Mouse (Mus musculus) neural tube, embryonic 11.5 days (tissue): Measurements from ENCODE around the gene Cacna1c. TPM values are rescaled to one million over a fixed set of nuclear protein-coding genes. Genes with fewer than 3 reads are reported as not detected.

Source experiments
- ATAC-seq: fragments of 200-750 bp; cut with Nextera tagmentation; 2 replicates; pipeline ENCODE4 v1.8.0; 2017; ENCODE audit warnings: moderate number of reproducible peaks, mild to moderate bottlenecking, moderate TSS enrichment, moderate library complexity; ENCODE audit not compliant: insufficient read depth, low FRiP score, low TSS enrichment
- DNase-seq: peaks from one replicate; pipeline ENCODE4 v3.0.0-alpha.2; 2015; ENCODE audit warnings: low spot score
- H3K27ac ChIP-seq: fragments of 300-500 bp; sonication (generic); 2 replicates; pipeline ENCODE4 v1.5.1; 2014; ENCODE audit warnings: low read depth, mild to moderate bottlenecking, low read length
- H3K27me3 ChIP-seq: fragments of 300-500 bp; sonication (generic); 2 replicates; pipeline ENCODE4 v1.6.1; 2014; ENCODE audit warnings: mild to moderate bottlenecking, low read length, mixed read lengths; ENCODE audit not compliant: control insufficient read depth, insufficient read depth
- H3K36me3 ChIP-seq: fragments of 300-500 bp; sonication (generic); 2 replicates; pipeline ENCODE4 v1.6.1; 2014; ENCODE audit warnings: mild to moderate bottlenecking, low read length, moderate library complexity, mixed read lengths; ENCODE audit not compliant: control insufficient read depth, insufficient read depth
- H3K4me1 ChIP-seq: fragments of 300-500 bp; sonication (generic); 2 replicates; pipeline ENCODE4 v1.6.1; 2014; ENCODE audit warnings: low read length, mixed read lengths; ENCODE audit not compliant: control insufficient read depth, insufficient read depth
- H3K4me2 ChIP-seq: fragments of 300-500 bp; sonication (generic); 2 replicates; pipeline ENCODE4 v1.6.1; 2014; ENCODE audit warnings: low read depth, mild to moderate bottlenecking, moderate library complexity
- H3K4me3 ChIP-seq: fragments of 300-500 bp; sonication (generic); 2 replicates; pipeline ENCODE4 v1.5.1; 2014; ENCODE audit warnings: low read depth, low read length
- H3K9ac ChIP-seq: fragments of 300-500 bp; sonication (generic); 2 replicates; pipeline ENCODE4 v1.6.1; 2014; ENCODE audit warnings: mild to moderate bottlenecking, low read length
- H3K9me3 ChIP-seq: fragments of 300-500 bp; sonication (generic); 2 replicates; pipeline ENCODE4 v1.6.1; 2016; ENCODE audit warnings: low read length; ENCODE audit not compliant: control insufficient read depth
- WGBS: fragments of 180-500 bp; shearing (Covaris S2); extraction: QIAGEN DNeasy Blood & Tissue Kit; methylation state at CpG from one replicate; pipeline ENCODE4 v1.1.7; 2014; 5-methylcytosine and 5-hydroxymethylcytosine counted together
- polyA plus RNA-seq: library from polyadenylated mRNA; unstranded; fragments of >200 nt; fragmentation: Nextera tagmentation; extraction: Ambion mirVana; gene quantifications from 2 replicates; pipeline ENCODE4 v1.2.1, GENCODE M21; 2014

Gene Cacna1c
- polyA plus RNA-seq, 1 experiment from 2014 or later, result 3.3 TPM

DNA sequence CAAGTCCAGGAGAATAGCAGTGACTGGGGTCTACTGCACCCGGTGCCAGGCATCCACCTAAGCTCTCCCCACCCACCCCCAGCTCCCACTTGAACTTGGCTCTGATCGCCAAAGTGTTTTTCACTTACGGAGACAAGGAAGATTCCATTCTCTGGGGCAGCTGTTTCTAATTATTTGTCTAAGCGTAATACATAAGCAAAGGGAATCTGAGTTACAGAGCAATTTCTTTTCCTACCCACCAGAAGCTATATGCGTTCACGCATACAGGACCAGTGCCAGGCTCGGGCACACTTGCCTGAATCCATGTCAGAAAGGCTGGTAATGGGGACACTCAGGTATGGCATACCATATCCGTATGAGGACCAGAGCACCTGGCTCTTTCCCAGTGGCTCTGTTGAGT is 248.9 kb downstream of the Cacna1c start:
- Histone ChIP-seq H3K4me3 (no peak overlapping the region), H3K27me3 (no peaks in the 10 kb centered on the region), H3K27ac (no peak overlapping the region), H3K9me3 (no peaks in the 10 kb centered on the region), H3K36me3 (no peaks in the 10 kb centered on the region), H3K4me1 (no peaks in the 10 kb centered on the region), H3K4me2 (no peak overlapping the region), H3K9ac (no peak overlapping the region)
- WGBS, result 87% methylated on average over 8 of the region's 8 CpGs
- no peak for ATAC-seq
- no peak for DNase-seq

- Histone ChIP-seq H3K36me3 (no peaks in the 10 kb centered on the region), H3K4me1 (no peaks in the 10 kb centered on the region), H3K4me3 (no peak overlapping the region), H3K27me3 (no peaks in the 10 kb centered on the region), H3K9ac (no peak overlapping the region), H3K4me2 (no peak overlapping the region), H3K27ac (no peak overlapping the region), H3K9me3 (no peaks in the 10 kb centered on the region)
- ATAC-seq (no peak), DNase-seq (no peak)
- 86% methylated on average over 6 of the region's 6 CpGs for WGBS
These were observed 249.6 kb downstream of the Cacna1c start for GRCm38 (mm10) chr6:118946660-118947059.

DNA sequence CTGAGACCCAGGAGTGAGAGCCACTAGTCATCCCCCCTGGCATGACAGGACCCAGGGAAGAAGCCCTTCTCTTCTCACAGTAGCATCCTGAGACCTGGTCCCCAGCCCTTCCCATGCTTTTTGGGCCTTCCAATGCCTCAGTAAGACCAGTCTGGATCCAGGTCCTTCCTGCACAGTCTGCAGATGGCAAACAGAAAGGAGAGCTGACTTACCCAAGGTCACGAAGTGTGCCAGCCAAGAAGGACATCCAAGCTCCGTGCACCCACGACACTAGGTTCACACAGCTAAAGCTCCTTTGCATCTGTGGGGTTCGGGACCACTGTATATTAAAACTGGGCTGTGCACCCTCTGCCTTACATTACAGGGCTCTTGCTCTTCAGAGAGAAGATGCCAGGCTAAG is 252.1 kb downstream of the Cacna1c start:
- no peak overlapping the region for H3K4me2 ChIP-seq
- no peak overlapping the region for H3K27ac ChIP-seq
- no peaks in the 10 kb centered on the region for H3K9me3 ChIP-seq
- no peak overlapping the region for H3K4me3 ChIP-seq
- no peak for DNase-seq
- H3K4me1 ChIP-seq, result no peaks in the 10 kb centered on the region
- 96% methylated on average over 4 of the region's 4 CpGs for WGBS
- H3K36me3 ChIP-seq, result no peaks in the 10 kb centered on the region
- no peak for ATAC-seq
- no peaks in the 10 kb centered on the region for H3K27me3 ChIP-seq
- no peak overlapping the region for H3K9ac ChIP-seq

GRCm38 (mm10) chr6:118941816-118942215 is 254.4 kb downstream of the Cacna1c start:
- Histone ChIP-seq H3K4me1 (no peaks in the 10 kb centered on the region), H3K9ac (no peak overlapping the region), H3K27ac (no peak overlapping the region), H3K36me3 (no peaks in the 10 kb centered on the region), H3K9me3 (no peaks in the 10 kb centered on the region), H3K4me3 (no peak overlapping the region), H3K4me2 (no peak overlapping the region), H3K27me3 (no peaks in the 10 kb centered on the region)
- ATAC-seq (no peak), DNase-seq (no peak)
- WGBS, result 87% methylated on average over 4 of the region's 4 CpGs

- no peaks in the 10 kb centered on the region for H3K27me3 ChIP-seq
- H3K4me2 ChIP-seq, result no peak overlapping the region
- no peak for DNase-seq
- WGBS, result 86% methylated on average over 3 of the region's 3 CpGs
- no peak for ATAC-seq
- H3K4me3 ChIP-seq, result no peak overlapping the region
- H3K27ac ChIP-seq, result no peak overlapping the region
- no peak overlapping the region for H3K9ac ChIP-seq
- H3K4me1 ChIP-seq, result no peaks in the 10 kb centered on the region; the same call in 1 of the 2 replicates
- no peaks in the 10 kb centered on the region for H3K36me3 ChIP-seq
- H3K9me3 ChIP-seq, result no peaks in the 10 kb centered on the region
These were observed 255.2 kb downstream of the Cacna1c start for GRCm38 (mm10) chr6:118941036-118941435.

- H3K36me3 ChIP-seq, result no peaks in the 10 kb centered on the region
- H3K4me1 ChIP-seq, result no peaks in the 10 kb centered on the region; the same call in 1 of the 2 replicates
- H3K27me3 ChIP-seq, result no peaks in the 10 kb centered on the region
- no peak overlapping the region for H3K4me2 ChIP-seq
- no peak overlapping the region for H3K27ac ChIP-seq
- no peaks in the 10 kb centered on the region for H3K9me3 ChIP-seq
- 92% methylated on average over 8 of the region's 8 CpGs for whole genome bisulfite sequencing
- H3K4me3 ChIP-seq, result no peak overlapping the region
- no peak overlapping the region for H3K9ac ChIP-seq
- DNase-seq (no peak), ATAC-seq (no peak)
These were observed 256.6 kb downstream of the Cacna1c start for GRCm38 (mm10) chr6:118939626-118940025.

GRCm38 (mm10) chr6:118938386-118939096 is 257.7 kb downstream of the Cacna1c start:
- Histone ChIP-seq H3K4me1 (no peaks in the 10 kb centered on the region; the same call in 1 of the 2 replicates), H3K4me3 (no peak overlapping the region), H3K36me3 (no peaks in the 10 kb centered on the region), H3K4me2 (no peak overlapping the region), H3K9me3 (no peaks in the 10 kb centered on the region), H3K27ac (no peak overlapping the region), H3K27me3 (no peaks in the 10 kb centered on the region), H3K9ac (no peak overlapping the region)
- ATAC-seq (no peak), DNase-seq (no peak)
- 80% methylated on average over 13 of the region's 13 CpGs for WGBS

GRCm38 (mm10) chr6:118937536-118937935 is 258.7 kb downstream of the Cacna1c start:
- H3K9ac ChIP-seq, result no peak overlapping the region
- no peak overlapping the region for H3K27ac ChIP-seq
- no peak for DNase-seq
- H3K27me3 ChIP-seq, result no peaks in the 10 kb centered on the region
- H3K9me3 ChIP-seq, result no peaks in the 10 kb centered on the region
- H3K4me1 ChIP-seq, result no peaks in the 10 kb centered on the region; the same call in 1 of the 2 replicates
- ATAC-seq, result no peak
- no peaks in the 10 kb centered on the region for H3K36me3 ChIP-seq
- no peak overlapping the region for H3K4me2 ChIP-seq
- WGBS, result 90% methylated on average over 5 of the region's 5 CpGs
- H3K4me3 ChIP-seq, result no peak overlapping the region
